In genomic region chr11:74422019-74422418, GRCm38 (mm10) we compare ENCODE assay signal across 32 mouse cellular contexts.
"Had no signal": no experiment of that assay in that cellular context is flagged by ENCODE, and none has a peak within 500 bp of the region (broad histone marks: within the 10 kb centered on the region; RNA-seq: fewer than 3 reads in every experiment).

No protein-coding gene starts in this region.

- H3K27me3 ChIP-seq: limb, embryonic 12.5 days; limb, embryonic 15.5 days; liver, embryonic 12.5 days; liver, embryonic 13.5 days; liver, embryonic 15.5 days; lung, embryonic 15.5 days; midbrain, embryonic 12.5 days; midbrain, embryonic 13.5 days; midbrain, embryonic 15.5 days; neural tube, embryonic 12.5 days had no signal

- DNase-seq: left cerebral cortex, postnatal 4 days; liver; liver, embryonic 13.5 days; liver, postnatal 0 days; lung, adult 18-20 months; lung, adult 2 months; lung, embryonic 14.5 days; lung, postnatal 10 days; lung, postnatal 14 days; lung, postnatal 36 days; lung, postnatal 4 days; midbrain, embryonic 14.5 days had no signal

- H3K9me3 ChIP-seq: limb, embryonic 10.5 days; limb, embryonic 12.5 days; limb, embryonic 13.5 days; limb, embryonic 15.5 days; liver, embryonic 12.5 days; liver, embryonic 13.5 days; liver, embryonic 15.5 days; lung, embryonic 15.5 days; megakaryocyte, embryonic 14.5 days; midbrain, embryonic 10.5 days; midbrain, embryonic 12.5 days; midbrain, embryonic 13.5 days; midbrain, embryonic 15.5 days; neural tube, embryonic 12.5 days had no signal

- H3K36me3 ChIP-seq: limb, embryonic 10.5 days; limb, embryonic 12.5 days; limb, embryonic 13.5 days; limb, embryonic 15.5 days; liver, embryonic 12.5 days; liver, embryonic 13.5 days; liver, embryonic 15.5 days; lung, embryonic 15.5 days; midbrain, embryonic 10.5 days; midbrain, embryonic 12.5 days; midbrain, embryonic 13.5 days; midbrain, embryonic 15.5 days; neural tube, embryonic 12.5 days had no signal

- H3K9ac ChIP-seq: limb, embryonic 12.5 days; limb, embryonic 13.5 days; limb, embryonic 15.5 days; liver, embryonic 12.5 days; liver, embryonic 13.5 days; liver, embryonic 14.5 days; liver, embryonic 15.5 days; liver, postnatal 0 days; lung, embryonic 14.5 days; lung, embryonic 15.5 days; midbrain, embryonic 12.5 days; midbrain, embryonic 13.5 days; midbrain, embryonic 15.5 days; neural tube, embryonic 12.5 days had no signal

- H3K4me1 ChIP-seq: limb, embryonic 10.5 days; limb, embryonic 15.5 days; liver, embryonic 12.5 days; liver, embryonic 13.5 days; liver, embryonic 15.5 days; lung, embryonic 15.5 days; megakaryocyte, embryonic 14.5 days; midbrain, embryonic 10.5 days; midbrain, embryonic 12.5 days; midbrain, embryonic 13.5 days; midbrain, embryonic 15.5 days; neural tube, embryonic 12.5 days had no signal

- ATAC-seq: liver, embryonic 12.5 days; liver, postnatal 0 days; lung, postnatal 0 days; midbrain, embryonic 13.5 days; midbrain, embryonic 15.5 days; midbrain, embryonic 16.5 days had no signal

- H3K4me3 ChIP-seq: limb, embryonic 10.5 days; limb, embryonic 12.5 days; limb, embryonic 13.5 days; limb, embryonic 15.5 days; liver, embryonic 12.5 days; liver, embryonic 13.5 days; liver, embryonic 15.5 days; lung, embryonic 15.5 days; megakaryocyte, embryonic 14.5 days; midbrain, embryonic 10.5 days; midbrain, embryonic 12.5 days; midbrain, embryonic 13.5 days; midbrain, embryonic 15.5 days; myocyte; neural tube, embryonic 12.5 days had no signal

- H3K27ac ChIP-seq: limb, embryonic 10.5 days; limb, embryonic 12.5 days; limb, embryonic 13.5 days; limb, embryonic 15.5 days; liver, embryonic 12.5 days; liver, embryonic 13.5 days; liver, embryonic 14.5 days; liver, embryonic 15.5 days; lung, embryonic 15.5 days; macrophage; midbrain, embryonic 10.5 days; midbrain, embryonic 12.5 days; midbrain, embryonic 13.5 days; midbrain, embryonic 15.5 days; neural tube, embryonic 12.5 days had no signal

- H3K4me2 ChIP-seq: limb, embryonic 12.5 days; limb, embryonic 13.5 days; limb, embryonic 15.5 days; liver, embryonic 11.5 days; liver, embryonic 12.5 days; liver, embryonic 13.5 days; liver, embryonic 15.5 days; lung, embryonic 14.5 days; lung, embryonic 15.5 days; midbrain, embryonic 11.5 days; midbrain, embryonic 12.5 days; midbrain, embryonic 13.5 days; midbrain, embryonic 15.5 days; neural tube, embryonic 12.5 days had no signal
